Mouse (Mus musculus) layer of hippocampus, adult 18-20 months (tissue): ENCODE data around the gene 5330417H12Rik. TPM values are rescaled to one million over a fixed set of nuclear protein-coding genes. Genes with fewer than 3 reads are reported as not detected.

Source experiments
- DNase-seq, 2 experiments: peaks; one replicate each; pipeline ENCODE4 v3.0.0; 2022; ENCODE audit warnings: low spot score in 2 of 2
- long read RNA-seq: library from polyadenylated mRNA; stranded (forward); transcript quantifications from one replicate; pipeline ENCODE4 v2.0.0, GENCODE M21; 2021
- total RNA-seq, 2 experiments: library from RNA; stranded (reverse); gene quantifications; 2 replicates each; pipeline ENCODE4 v1.2.3; 2021

The 5330417H12Rik gene
- total RNA-seq = not detected
- long read RNA-seq = 0 reads

DNA sequence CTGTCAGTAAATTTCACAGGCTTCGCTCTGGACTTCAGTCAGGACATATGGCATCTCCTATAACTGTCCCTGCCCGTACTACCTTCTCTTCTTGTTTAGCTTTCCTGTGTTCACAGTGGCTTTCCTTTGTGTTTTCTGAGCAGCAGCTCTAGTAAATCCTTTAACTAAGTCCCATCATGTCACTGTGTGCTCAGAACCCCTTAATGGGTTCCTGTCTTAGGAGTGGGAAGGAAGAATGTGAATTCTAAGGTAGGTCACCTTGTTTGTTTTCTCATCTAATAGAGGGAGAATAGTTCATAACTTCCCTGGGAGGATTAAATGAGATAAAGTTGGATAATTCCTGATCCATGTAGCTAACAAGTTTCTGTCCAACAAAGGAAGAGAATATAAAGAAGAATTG is at the start of gene 5330417H12Rik:
Gene 5330417H12Rik (minus strand): TSS at position 101 of the 400 bp plus-strand sequence.
- no peak for DNase-seq

DNA sequence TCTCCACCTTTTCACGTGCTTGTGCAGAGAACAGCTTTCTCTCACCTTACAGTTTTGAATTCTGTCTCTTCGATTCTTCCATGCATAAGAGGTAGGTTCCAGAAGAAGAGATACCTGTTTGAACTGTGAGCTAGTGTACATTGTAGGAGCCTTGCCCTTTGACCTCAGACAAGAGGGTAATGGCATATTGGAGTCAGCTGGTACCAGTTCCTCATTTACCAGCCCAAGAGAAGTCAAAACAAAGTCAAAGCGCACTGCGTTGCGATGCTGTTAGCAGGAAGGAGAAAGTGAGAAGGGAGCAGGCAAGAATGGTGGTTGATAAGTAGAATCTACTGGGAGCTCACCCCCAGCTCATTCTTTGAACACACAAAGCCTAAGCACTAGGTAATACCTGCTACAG is 43.6 kb upstream of the 5330417H12Rik start:
- DNase-seq = no peak

DNA sequence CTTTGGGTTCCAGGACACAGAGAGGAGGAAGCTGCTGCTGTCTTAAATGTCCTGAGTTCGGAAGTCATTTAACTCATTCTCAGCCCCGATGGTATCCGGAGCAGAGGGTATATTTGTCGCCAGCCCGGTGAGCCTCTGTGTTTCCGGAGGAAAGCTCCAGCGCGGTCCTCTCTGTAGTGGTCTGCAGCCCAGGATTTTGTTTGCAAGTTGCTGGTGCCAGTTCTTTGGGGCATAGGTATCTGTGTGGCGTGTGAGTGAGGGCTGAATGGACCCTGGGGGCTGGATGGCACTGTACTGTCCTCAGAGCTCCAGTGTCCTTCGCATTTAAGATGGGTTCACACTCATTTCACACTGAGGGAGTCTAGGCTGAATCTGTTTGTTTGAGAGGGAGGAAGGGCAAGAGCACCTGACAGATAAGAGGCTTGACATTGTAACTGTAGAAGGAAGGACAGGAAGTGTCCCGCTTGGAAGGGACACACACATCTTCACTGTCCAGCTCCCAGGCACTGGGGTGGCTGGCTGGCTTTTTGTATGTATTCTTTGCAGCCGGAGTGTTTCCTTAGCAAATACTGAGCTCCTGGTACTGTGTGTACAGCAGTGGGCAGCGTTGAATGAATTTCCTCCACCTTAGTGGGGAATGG is 41.4 kb upstream of the 5330417H12Rik start:
- DNase-seq = no peak

DNA sequence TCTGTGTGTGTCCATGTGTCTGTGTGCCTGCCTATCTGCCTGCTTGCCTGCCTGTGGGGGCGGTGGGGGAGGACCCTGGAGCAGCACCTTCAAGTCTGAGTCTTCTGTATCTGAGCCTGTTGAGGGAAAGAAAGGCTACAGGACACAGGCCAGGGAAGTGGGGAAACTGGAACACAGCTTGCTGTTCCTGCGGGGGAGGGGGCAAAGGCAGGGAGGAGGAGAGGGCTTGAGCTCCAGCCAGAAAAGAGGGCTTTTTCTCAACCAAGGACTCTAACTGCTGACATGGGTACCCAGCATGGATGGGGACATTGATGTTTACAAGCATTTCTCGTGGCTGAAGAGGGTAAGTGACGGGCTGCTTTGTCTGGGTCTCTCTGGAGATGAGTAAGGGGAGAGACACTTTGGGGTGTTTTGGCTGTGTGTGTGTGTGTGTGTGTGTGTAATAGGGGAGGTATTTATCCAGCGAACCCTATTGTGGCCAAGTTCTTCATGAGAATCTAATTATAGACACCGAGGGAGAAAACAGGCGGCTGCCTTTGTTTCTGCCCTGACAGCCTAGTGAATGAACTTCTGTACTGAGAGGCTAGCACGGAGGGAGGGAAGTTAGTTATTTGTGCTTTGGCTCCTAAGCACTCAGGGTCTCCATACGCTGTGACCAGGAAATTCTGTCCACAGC is 40.8 kb upstream of the 5330417H12Rik start:
- peak in 1 of 2 experiments; percentile 55 for DNase-seq

DNA sequence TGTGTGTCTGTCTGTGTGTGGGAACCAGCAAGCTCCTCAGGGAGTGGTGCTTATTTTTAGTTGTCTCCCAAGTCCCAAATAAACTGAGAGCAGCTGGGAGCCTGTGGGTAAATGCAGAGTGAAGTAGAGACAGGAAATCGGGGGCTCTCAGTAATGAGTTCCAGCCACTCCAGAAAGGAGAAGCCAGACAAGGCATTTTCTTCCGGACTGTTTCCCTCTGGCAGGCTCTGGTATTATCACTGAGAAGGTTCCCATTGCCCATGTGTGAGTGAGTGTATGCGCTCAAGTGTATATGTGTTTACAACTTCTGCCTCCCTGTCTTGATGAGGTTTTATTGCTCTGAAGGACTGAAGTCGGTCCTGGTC is 40.2 kb upstream of the 5330417H12Rik start:
- peak in 1 of 2 experiments; percentile 15 for DNase-seq

DNA sequence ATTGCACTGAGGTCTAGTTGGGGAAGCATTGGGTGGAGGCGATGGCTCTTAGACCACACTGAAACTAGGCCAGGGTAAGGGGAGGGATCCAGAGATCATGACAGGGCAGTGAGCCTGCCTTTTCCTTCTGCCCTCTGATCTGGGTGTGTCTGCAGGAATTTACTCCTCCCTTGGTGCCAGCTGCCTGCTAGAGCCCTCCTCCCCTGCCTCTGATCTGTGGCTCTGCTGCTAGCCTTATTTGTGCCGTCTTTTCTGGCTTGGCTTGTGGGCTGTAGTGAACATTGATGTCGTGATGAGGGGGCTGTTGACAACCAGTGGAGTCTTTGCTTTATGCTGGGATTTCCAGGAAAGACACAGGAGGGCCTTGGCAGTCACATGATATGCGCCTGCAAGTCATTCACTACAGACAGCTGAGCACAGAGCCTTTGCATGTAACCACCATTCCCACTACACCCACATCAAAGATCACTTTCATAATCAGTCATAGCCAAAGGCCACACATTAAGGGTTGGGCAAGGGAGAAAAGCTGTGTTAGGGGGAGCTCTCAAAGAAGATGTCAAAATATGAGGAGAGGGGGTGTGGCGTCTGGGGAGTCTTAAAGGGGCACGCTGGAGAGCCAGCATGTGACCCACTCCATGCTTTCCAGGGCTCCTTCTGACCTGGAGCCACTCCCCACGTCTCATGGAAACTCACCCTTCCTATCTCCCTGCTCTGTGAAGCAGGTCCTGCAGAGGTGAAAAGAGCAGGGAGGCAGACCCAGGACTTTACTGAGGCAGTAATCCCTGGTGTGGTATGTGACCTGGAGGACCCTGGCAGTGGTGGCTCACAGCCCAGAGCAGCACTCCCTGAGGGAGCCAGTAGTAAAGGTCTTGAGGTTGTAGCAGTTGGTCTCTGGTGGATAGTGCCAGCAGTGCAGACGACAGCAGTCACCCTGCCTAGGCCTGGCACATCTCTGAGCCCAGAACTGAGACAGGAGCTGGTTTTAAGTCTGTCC is 39.4 kb upstream of the 5330417H12Rik start:
- no peak for DNase-seq

DNA sequence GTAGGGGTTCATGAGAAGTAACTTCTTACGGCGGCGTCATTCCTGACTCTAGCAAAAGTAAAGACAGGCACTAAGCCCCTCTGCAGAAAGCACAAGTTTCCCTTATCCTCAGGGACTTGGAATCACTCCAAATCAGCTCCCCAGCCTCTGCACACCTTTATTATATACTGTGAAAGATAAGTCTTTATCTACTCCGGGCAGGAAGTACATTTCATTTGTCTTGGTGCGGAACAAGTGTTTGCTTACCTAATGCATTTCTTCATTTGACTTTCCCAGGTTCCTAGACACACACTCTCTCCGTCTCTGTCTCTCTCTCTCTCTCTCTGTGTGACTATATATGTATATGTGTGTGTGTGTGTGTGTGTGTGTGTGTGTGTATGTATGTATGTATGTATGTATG is 38.7 kb upstream of the 5330417H12Rik start:
- no peak for DNase-seq

DNA sequence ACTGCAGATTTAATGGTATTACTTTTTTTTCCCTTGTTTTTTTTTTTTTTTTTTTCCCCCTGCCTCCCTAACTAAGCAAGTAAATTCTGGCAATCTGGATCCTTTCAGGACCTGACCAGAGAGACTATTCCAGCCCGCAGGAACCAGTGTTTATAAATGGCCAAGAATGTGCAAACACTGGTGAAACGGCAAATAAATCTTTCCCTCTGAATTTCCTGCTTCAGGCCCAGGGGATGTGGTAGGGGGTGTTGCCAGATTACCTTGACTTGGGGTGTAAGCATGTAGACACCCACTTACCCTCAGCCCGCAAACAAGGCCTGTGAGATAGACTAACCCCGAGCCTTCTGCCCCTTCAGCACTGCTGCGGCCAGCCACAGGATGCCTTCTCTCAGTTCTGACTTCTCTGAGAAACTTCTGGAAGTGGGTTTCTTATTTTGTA is 36.9 kb upstream of the 5330417H12Rik start:
- no peak for DNase-seq

DNA sequence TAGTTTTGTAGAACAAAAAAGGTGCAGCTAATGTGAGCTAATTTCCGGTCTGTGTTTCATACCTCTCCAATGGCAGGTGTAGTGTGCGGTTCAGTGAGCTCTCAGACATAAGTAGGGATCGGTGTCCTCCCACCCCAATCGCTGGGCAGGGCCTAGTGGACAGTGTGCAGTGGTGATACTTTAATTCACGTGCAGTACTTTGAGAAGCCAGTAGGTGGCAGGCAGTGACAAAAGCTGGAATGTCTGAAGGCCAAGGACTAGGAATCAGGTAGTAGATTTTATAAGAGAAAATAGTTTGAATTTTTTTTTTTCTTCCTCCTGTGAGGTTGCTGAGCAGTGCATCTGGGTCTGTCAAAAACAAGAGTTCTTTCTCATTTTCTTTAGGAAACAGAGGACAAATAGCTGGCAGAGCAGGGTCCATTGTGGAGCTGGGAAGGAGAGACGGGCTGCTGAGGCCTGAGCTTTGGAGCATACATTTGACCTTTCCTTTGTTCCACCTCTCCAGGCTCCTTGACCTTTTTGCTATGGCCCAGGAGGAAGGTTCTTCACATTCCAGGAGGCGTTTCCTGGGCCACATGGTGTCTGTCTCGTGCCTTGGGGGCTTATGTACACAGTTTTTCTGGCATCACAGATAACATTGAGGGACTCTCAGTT is 36.4 kb upstream of the 5330417H12Rik start:
- DNase-seq = peak in 1 of 2 experiments; percentile 80

DNA sequence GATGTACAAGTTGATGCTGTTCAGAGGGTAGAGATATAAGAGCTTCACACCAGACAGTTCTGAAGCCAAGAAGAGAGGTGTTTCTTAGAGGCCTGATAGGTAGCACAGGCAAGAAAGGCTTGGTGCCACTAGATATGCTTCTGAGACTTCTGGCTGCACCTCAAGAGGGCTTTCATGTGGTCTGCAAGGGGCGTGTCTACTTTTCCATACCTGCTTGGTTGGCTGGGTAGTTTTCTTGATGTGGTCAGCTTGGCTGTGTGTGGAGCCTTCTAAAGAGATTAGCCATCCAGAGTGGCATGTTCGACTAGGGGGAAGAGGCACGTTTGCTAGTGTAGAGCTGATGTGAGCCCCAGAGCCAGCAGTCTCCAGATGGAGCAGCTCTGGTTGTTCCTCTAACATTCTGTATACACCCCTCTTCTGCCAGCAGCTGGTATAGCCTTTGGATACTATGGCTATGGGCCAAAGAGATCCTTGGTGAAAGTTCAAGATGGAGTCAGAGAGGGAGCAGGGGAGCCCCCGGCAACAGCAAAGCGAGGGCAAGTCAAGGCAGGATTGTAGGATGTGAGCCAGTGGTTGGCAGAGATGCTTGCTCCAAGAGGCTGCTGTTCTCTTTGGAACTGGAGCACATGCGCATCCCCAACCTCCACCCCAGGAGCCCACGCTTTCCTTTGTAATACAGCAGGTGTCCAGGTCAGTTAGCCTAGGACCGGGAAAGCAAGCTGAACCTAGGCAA is 34.4 kb upstream of the 5330417H12Rik start:
- no peak for DNase-seq

DNA sequence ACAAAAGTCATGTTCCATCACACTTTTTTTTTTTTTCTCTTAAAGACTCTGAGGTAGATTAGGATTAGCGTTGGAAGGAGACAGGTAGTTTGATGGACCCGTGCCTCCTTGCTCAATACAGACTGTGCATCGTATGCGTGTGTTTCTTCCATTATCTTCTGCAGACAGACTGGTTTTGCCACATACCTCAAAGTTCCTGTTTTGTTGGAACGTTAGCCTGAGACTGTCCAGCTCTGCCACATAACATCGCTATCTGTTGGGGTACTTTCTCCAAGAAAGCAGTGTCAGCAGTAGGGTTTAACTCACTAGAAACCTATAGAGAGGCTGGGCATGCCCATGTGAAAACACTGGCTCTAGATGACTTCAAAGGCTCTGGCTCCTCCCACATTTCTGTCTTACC is 31.5 kb upstream of the 5330417H12Rik start:
- DNase-seq = no peak

DNA sequence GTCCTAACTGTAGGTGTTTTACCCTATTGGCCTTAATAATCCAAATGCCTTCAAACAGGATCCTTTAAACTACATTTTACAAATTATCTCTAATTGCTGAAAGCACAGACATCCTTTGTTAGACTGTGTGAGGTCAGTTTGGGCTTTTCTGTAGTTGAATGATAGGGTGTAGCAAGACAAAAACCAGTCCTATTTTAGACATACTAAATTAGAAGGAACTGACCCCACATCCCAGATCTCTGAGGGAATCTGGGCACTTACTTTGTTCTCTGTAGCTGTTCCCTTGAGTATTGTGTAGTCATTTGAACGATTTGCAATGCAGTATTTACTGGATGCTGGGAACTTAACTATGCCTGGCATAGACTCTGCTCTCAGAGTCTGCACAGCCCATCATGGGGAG is 26.9 kb upstream of the 5330417H12Rik start:
- DNase-seq = no peak

DNA sequence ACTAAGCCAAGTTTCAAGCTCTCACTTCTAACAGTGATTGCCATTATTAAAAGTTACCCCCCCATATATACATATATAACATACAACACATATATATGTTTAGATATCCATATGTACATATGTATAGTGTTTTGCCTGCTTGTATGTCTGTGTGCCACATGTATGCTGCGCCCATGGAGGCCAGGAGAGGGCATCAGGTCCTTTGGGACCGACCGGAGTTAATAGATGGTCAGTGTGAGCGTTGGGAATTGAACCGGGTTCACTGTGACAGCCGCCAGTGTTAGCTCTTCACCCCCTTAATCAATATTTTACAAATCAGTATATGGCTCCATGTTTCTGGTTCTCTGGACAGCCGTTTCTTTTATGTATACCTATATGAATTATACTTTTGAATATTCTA is 25.0 kb upstream of the 5330417H12Rik start:
- DNase-seq = no peak

DNA sequence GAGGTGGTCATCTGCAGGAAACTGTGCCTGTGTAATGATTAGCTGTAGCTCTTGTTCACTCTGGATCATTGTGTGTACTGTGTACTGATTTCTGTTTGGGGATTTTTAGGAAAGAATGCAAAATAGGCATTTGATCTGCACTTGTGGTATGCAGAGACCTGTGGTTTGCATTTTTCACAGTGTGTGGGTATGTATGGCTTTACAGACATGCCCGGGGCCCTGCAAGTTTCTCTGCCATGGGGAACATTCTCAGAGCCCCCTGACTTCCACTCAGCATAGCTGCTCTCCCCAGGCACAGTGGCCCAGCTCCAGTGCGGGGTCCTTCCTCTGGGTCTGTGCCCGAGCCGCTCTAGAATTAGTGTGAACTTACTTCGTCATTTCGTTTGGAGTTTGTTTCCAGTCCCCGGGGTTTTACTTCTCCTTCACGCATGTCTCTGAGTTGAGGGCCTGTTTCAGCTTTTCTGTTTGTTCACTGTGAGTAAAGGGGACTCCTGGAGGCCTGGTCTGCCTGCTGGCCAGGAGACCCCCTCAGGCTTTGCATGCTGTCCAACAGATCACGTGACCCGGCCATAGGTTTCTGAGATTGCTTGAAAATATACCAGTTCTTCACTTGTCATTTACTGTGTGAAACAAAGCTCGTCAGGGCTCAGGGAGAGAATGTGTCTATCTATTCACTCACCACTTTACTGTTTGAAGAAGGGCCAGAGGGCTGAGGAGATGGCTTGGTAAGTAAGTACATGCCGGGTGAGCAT is 24.2 kb upstream of the 5330417H12Rik start:
- no peak for DNase-seq

DNA sequence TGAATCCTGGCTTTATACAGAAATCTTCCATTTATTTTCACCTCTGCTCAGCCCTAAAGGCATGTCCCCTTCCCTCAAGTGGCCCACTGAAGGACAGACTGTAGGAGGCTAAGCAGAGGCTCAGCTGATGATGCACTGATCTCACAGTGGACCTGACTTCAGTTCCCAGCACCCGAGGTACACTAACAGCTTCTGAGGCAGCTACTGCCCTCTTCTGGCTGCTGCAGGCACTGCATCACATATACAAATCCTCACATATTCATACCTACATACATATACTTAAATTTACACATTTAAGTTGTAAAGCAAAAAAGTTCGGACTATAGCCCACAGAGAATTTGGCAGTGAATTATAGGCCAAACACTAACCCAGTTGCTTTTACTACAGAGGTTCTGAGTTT is 20.0 kb upstream of the 5330417H12Rik start:
- DNase-seq = no peak

DNA sequence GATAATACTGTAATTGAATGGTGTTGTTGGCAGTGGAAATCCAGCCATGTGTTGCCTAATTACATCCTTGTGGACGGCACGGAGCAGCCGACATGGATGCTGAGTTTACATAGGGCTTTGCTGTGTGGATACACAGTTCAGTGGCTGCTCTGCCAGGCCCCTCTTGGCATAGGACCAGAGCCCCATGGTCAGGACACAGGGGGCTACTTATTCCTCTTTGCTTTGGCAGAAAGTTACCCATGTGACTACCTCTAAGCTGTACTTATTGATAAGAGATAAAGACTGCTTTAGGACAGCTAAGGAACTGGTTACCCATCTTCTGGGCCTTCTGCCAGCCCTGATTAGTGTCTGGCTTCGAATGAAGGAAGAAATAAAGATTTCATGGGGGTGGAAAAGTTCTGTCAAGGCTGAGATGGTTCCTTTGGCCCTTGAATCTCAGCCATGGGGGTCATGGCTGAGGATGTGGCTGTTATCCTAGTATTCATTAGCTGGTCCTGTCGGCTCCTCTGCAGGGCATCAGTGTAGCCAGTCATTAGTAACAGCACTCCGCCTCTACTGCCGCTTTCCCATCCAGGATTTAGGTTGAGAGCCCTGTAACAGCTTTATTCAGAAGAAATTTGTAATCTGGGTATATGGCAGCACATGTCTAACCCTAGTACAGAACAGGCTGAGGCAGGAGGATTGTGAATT is 17.8 kb upstream of the 5330417H12Rik start:
- DNase-seq = no peak

DNA sequence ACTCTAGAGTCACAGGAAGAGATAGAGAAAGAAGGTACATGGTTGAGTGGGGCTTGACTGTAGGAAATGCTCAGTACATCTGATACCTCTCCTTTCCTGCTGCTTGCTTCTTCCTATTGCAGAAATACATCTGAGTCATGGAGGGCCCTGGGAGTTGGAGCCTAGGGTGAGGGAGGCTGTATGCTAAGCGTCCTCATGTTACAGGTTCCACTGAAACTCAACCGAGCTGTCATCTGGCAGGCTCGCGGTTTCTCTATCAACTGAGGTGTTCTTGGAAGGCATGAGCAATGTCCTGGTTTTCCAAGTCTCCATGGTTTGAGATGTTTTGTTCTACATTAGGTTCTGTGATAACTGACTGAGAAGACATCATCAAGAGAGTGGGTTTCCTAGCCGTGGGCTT is 13.1 kb upstream of the 5330417H12Rik start:
- DNase-seq = no peak

DNA sequence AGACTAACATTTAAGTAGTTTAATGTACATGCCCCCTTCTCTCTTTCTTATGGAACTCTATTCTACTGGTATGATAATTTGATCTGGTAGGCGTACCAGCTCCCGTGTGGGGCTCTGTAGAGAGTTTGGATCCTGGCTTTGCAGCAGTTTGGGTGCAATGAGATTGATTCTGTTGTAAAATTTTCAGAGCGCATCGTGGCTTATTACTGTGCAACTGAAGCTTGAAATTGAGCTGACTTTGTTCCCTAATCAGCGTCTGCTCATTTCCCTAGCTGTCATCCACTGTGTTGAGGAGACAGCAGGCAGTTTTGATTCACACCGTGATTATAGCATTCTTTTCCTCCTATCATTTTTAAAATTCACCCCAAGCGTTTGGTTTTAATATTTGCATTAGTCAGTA is 12.4 kb upstream of the 5330417H12Rik start:
- peak; percentile 8 to 30 for DNase-seq

DNA sequence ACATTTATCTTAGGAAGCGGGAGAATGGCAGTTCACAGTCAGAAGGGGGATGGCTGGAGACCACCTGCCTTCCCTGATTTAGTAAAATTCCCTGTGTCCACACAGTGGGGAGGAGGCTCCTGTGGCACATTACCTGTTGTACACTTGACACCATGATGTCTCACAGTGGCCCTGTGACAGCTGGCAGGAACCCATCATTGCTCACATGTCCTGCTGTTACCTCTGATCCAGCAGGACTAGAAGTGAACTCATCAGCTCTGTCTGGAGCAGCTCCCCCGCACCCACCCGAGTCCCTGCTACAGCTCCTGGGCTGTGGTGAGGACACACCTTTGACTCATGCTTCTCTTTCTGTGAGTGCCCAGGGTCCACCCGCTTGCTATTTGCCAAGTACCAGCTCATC is 8.2 kb upstream of the 5330417H12Rik start:
- DNase-seq = no peak
